Mouse (Mus musculus): ENCODE measurements around the gene Nop56. TPM values are rescaled to one million over a fixed set of nuclear protein-coding genes. Genes with fewer than 3 reads are reported as not detected.

Nop56 gene
- polyA plus RNA-seq, 1 experiment from 2014 or later = 237 TPM

DNA sequence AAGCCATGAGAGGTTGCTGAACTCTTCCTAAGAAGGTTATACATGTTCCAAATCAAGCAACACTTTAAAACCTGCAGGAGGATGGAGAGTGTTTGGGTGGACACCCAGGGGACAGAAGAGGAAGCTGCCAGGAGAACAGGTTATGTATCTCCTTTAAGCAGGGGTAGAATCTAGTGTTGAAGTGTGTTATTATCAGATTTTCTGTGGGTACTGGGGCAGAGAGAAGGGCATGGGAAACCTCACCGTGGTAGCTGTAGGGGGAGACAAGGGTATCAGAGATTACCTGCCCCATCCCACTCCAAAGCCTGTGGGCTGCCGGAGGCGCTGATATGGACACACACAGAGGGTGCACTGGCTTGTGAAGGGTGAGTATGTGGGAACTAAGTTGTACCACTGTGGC is 18.8 kb downstream of the Nop56 start:
- no peak overlapping the region for H3K4me3 ChIP-seq (ENCODE audit: low read depth, low read length)
- no peaks in the 10 kb centered on the region for H3K27me3 ChIP-seq (ENCODE audit: control insufficient read depth, insufficient read depth, low read depth, low read length)
- no peaks in the 10 kb centered on the region for H3K36me3 ChIP-seq (ENCODE audit: control insufficient read depth, insufficient read depth, low read length)
- H3K4me1 ChIP-seq (ENCODE audit: control insufficient read depth, insufficient read depth, low read length) = peaks cover 20% of the 10 kb centered on the region
- ATAC-seq = no peak
- 41% methylated on average over 3 of the region's 3 CpGs for WGBS
- H3K9ac ChIP-seq (ENCODE audit: low read depth, low read length) = no peak overlapping the region
- H3K27ac ChIP-seq (ENCODE audit: low read length) = no peak overlapping the region
- no peak overlapping the region for H3K4me2 ChIP-seq (ENCODE audit: low read length)
- no peaks in the 10 kb centered on the region for H3K9me3 ChIP-seq (replicated peaks; ENCODE audit: control insufficient read depth, low read length, poor library complexity, severe bottlenecking)

DNA sequence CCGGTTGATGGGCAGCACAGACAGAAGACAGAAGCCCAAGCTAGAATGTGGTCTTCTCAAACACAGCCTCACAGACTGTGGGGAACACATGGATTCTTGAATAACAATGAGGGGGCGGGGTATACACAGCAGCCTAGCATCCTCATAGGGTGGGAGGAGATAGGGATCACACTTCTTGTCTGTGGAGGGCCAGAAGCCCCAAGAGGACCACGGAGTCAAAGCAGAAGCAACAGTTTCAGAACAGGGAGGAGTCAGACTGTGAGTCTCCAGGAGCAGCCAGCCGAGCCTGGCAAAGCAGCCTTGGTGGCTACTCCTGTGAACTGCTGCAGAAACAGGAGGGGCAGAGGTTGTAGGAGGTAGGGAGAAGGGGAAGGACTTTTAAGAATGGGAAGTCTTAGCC is 19.3 kb downstream of the Nop56 start:
- peaks cover 20% of the 10 kb centered on the region for H3K4me1 ChIP-seq (ENCODE audit: control insufficient read depth, insufficient read depth, low read length)
- H3K36me3 ChIP-seq (ENCODE audit: control insufficient read depth, insufficient read depth, low read length) = no peaks in the 10 kb centered on the region
- no peak overlapping the region for H3K4me2 ChIP-seq (ENCODE audit: low read length)
- H3K9ac ChIP-seq (ENCODE audit: low read depth, low read length) = no peak overlapping the region; the same call in 1 of the 2 replicates
- H3K27me3 ChIP-seq (ENCODE audit: control insufficient read depth, insufficient read depth, low read depth, low read length) = no peaks in the 10 kb centered on the region
- 3% methylated on average over 4 of the region's 4 CpGs for whole genome bisulfite sequencing
- no peak overlapping the region for H3K4me3 ChIP-seq (ENCODE audit: low read depth, low read length)
- no peak for ATAC-seq
- no peak overlapping the region for H3K27ac ChIP-seq (ENCODE audit: low read length)
- no peaks in the 10 kb centered on the region for H3K9me3 ChIP-seq (replicated peaks; ENCODE audit: control insufficient read depth, low read length, poor library complexity, severe bottlenecking)

DNA sequence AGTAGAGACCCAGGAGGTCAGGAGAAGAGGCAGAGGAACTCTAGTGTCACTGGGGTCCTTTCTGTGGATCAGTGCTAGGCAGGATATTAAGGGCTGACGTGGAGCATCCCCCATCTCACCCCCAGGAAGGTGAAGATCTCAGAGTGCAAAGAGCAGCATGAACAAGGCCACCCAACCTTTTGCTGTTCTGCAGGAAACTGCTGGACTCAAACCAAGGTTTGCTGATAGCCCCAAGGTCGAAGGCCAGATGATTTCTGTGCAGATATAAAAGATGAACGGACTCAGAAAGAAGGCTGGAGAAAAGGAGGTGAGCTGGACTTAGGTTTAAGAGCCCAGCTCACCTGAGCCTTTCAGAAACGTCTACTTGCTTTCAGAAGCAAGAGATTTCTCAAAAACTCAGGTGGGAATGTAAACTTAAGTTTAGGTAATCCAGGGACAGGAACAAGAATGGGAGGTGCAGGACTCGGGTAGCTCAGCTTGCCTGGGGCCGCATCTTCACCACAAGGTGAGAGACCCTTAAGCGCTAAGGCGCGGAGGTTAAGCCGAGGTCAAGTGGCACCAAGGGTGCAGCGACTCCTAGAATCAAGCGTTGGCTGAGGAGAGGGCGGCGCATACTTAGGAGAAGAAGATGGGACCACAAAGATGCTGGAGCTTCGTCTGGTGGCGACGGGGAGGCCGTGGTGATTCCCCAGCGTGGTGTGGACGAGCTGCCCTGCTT is 20.1 kb downstream of the Nop56 start:
- H3K4me2 ChIP-seq (ENCODE audit: low read length) = peak overlapping the region; percentile 76
- peak overlapping the region; percentile 85 for H3K4me3 ChIP-seq (ENCODE audit: low read depth, low read length)
- peaks cover 20% of the 10 kb centered on the region for H3K4me1 ChIP-seq (ENCODE audit: control insufficient read depth, insufficient read depth, low read length)
- peak overlapping the region; percentile 80 for H3K27ac ChIP-seq (ENCODE audit: low read length)
- 8% methylated on average over 19 of the region's 20 CpGs for WGBS
- H3K27me3 ChIP-seq (ENCODE audit: control insufficient read depth, insufficient read depth, low read depth, low read length) = no peaks in the 10 kb centered on the region
- H3K36me3 ChIP-seq (ENCODE audit: control insufficient read depth, insufficient read depth, low read length) = no peaks in the 10 kb centered on the region
- peak overlapping the region; percentile 88 for H3K9ac ChIP-seq (ENCODE audit: low read depth, low read length)
- ATAC-seq = no peak
- H3K9me3 ChIP-seq (replicated peaks; ENCODE audit: control insufficient read depth, low read length, poor library complexity, severe bottlenecking) = no peaks in the 10 kb centered on the region

DNA sequence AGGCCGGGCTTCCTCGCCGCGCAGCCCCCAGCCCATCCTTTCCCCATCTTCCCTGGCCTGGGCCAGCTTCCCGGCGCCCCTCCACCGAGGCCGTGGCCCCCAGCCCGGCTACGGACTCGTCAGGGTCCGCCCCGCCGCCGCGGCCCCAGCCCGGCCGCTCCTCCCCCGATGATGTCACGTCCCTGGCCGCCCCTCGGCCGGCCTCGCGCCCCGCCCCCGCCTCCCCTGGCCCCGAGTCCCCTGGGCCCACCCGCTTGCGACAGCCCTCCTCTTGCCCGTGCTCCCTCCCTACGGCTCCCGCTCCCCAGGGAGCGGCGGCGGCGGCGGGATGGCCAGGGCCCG is 20.7 kb downstream of the Nop56 start, which contains the start of gene Ebf4:
TSS of gene Ebf4 (plus strand) at position 234 of the 342 bp plus-strand sequence.
- Histone ChIP-seq H3K27ac (ENCODE audit: low read length) (peak within 1 kb of the TSS; percentile 80), H3K4me1 (ENCODE audit: control insufficient read depth, insufficient read depth, low read length) (peaks cover 20% of the 10 kb centered on the region), H3K27me3 (ENCODE audit: control insufficient read depth, insufficient read depth, low read depth, low read length) (no peaks in the 10 kb centered on the region), H3K36me3 (ENCODE audit: control insufficient read depth, insufficient read depth, low read length) (no peaks in the 10 kb centered on the region), H3K4me3 (ENCODE audit: low read depth, low read length) (peak within 1 kb of the TSS; percentile 85), H3K9ac (ENCODE audit: low read depth, low read length) (peak within 1 kb of the TSS; percentile 88), H3K9me3 (replicated peaks; ENCODE audit: control insufficient read depth, low read length, poor library complexity, severe bottlenecking) (no peaks in the 10 kb centered on the region), H3K4me2 (ENCODE audit: low read length) (peak within 1 kb of the TSS; percentile 76)
- 1% methylated on average over 26 of the region's 39 CpGs for WGBS
- ATAC-seq = peak; percentile 80

DNA sequence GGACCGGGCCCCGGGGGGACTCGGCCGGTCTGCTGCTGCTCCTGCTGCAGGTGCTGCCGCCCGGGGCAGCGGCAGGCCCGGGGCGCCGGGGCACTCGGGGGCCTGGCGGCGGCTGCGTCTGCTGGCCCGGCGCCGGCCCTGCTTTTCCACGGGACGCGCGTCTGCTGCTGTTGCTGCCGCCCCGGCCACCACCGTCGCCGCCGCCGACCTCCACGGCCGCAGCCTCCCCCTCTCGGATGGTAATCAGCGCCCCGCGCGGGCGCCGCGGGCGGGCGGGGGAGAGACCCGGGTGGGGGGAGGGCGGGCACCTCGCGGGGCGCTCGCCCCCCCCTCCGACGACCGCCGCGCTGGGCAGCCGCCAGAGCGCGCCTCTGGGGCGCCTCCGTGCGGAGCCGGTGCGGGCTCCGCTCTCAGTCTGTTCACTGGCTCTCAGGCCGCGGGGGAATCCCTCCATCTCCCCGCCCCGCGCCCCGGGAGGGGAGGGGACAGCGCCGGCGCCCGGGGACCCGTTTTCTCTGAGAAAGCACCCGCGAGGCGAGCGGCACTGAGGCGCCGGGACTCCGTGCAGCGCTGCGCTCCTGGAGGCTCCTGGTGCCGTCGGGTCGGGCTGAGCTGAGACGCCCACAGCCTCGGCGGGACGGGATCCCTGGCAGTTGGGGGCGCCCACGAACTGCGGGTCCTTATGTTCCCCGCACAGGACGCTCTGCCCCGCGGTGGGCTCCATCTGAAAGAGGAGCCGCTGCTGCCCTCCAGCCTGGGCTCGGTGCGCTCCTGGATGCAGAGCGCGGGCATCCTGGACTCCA is 21.3 kb downstream of the Nop56 start:
- Histone ChIP-seq H3K4me3 (ENCODE audit: low read depth, low read length) (peak overlapping the region; percentile 85), H3K27ac (ENCODE audit: low read length) (peak overlapping the region; percentile 80), H3K9me3 (replicated peaks; ENCODE audit: control insufficient read depth, low read length, poor library complexity, severe bottlenecking) (no peaks in the 10 kb centered on the region), H3K27me3 (ENCODE audit: control insufficient read depth, insufficient read depth, low read depth, low read length) (no peaks in the 10 kb centered on the region), H3K36me3 (ENCODE audit: control insufficient read depth, insufficient read depth, low read length) (no peaks in the 10 kb centered on the region), H3K4me1 (ENCODE audit: control insufficient read depth, insufficient read depth, low read length) (peaks cover 20% of the 10 kb centered on the region), H3K9ac (ENCODE audit: low read depth, low read length) (peak overlapping the region; percentile 88), H3K4me2 (ENCODE audit: low read length) (peak overlapping the region; percentile 76)
- under 1% methylated on average over 43 of the region's 99 CpGs for WGBS
- ATAC-seq = peak; percentile 68

DNA sequence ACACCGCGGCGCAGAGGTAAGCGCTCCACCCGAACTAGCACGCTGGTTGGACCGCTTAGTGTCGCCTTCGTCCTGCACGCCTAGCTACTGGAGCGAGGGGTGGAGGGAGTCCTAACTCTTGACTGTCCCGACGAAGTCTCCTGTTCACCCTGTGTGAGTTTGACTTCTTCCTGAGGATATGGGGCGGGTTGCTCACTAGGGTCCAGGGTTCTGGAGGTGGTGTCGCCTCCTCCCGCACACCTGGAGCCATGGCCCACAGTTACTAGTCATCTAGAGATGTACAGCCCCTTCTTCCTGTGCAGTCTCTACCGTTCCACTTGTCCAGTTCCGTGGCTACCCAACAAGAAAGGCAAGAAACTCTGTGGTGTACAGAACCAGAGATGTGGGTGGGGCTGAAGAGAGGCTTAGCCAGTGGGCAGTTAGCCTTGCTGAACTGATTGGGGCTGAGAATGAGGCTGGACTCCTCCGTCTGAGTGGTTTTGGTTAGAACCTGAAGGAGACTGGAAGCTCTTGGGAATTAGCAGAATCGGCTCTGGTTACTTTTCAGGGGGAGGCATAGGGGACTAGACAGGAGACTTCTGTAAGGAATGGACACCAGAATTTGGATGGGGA is 22.0 kb downstream of the Nop56 start:
- no peak overlapping the region for H3K27ac ChIP-seq (ENCODE audit: low read length)
- H3K27me3 ChIP-seq (ENCODE audit: control insufficient read depth, insufficient read depth, low read depth, low read length) = no peaks in the 10 kb centered on the region
- 0 out of 2 replicates have a peak, but pooled peaks have one; percentile 4 for ATAC-seq
- peaks cover 20% of the 10 kb centered on the region for H3K4me1 ChIP-seq (ENCODE audit: control insufficient read depth, insufficient read depth, low read length)
- 2% methylated on average over 20 of the region's 20 CpGs for WGBS
- H3K9ac ChIP-seq (ENCODE audit: low read depth, low read length) = peak overlapping the region; percentile 88
- H3K4me2 ChIP-seq (ENCODE audit: low read length) = peak overlapping the region; percentile 76
- H3K9me3 ChIP-seq (replicated peaks; ENCODE audit: control insufficient read depth, low read length, poor library complexity, severe bottlenecking) = no peaks in the 10 kb centered on the region
- H3K4me3 ChIP-seq (ENCODE audit: low read depth, low read length) = peak overlapping the region; percentile 85
- no peaks in the 10 kb centered on the region; the same call in 1 of the 2 replicates for H3K36me3 ChIP-seq (ENCODE audit: control insufficient read depth, insufficient read depth, low read length)

DNA sequence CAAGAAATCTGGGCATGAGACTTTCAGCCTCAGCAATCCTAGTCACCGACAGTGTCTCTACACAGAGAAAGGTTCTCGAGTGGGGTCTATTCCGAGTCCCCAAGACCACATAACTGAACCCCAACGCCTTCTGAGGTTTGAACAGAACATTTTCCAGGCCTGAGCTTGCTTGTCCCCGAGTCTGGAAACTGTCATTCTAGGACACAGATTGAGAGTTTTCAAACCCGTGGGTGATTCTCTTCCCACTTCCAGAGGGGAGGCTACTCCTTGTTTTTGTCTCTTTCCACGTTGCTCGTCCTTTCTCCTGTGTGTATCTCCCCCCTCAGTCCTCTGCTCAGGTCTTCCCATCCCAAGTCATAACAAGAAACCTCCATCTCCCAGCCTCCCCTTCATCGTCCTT is 23.4 kb downstream of the Nop56 start:
- no peak for ATAC-seq
- no peaks in the 10 kb centered on the region for H3K9me3 ChIP-seq (replicated peaks; ENCODE audit: control insufficient read depth, low read length, poor library complexity, severe bottlenecking)

DNA sequence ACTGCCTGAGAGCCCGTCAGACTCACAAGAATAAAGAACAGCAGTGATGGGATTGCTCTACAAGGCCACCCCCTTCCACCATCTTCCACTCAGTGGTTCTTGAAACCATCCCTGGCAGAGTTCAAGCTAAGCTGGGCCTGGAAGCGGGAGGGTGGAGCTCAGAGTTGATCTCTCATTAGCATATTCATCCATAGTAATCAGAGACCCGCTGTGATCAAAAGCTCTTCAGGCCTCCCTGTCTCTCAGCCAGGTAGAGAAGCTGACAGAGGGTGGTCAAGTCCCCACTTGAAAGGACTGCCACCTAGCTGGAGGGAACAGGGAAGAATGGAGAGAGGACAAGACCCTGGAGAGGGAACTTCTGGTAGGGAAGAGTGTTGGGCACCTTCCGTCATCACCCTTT is 28.8 kb downstream of the Nop56 start:
- ATAC-seq = no peak
- H3K27me3 ChIP-seq (ENCODE audit: control insufficient read depth, insufficient read depth, low read depth, low read length) = no peaks in the 10 kb centered on the region
- H3K4me1 ChIP-seq (ENCODE audit: control insufficient read depth, insufficient read depth, low read length) = no peaks in the 10 kb centered on the region
- H3K36me3 ChIP-seq (ENCODE audit: control insufficient read depth, insufficient read depth, low read length) = peaks cover 3% of the 10 kb centered on the region; the same call in 1 of the 2 replicates
- H3K27ac ChIP-seq (ENCODE audit: low read length) = no peak overlapping the region
- no peaks in the 10 kb centered on the region for H3K9me3 ChIP-seq (replicated peaks; ENCODE audit: control insufficient read depth, low read length, poor library complexity, severe bottlenecking)
- no peak overlapping the region for H3K9ac ChIP-seq (ENCODE audit: low read depth, low read length)
- 42% methylated on average over 4 of the region's 4 CpGs for WGBS
- no peak overlapping the region for H3K4me3 ChIP-seq (ENCODE audit: low read depth, low read length)
- H3K4me2 ChIP-seq (ENCODE audit: low read length) = no peak overlapping the region

More for the DNA sequence above, 23.4 kb downstream of the Nop56 start:
- no peaks in the 10 kb centered on the region; the same call in 1 of the 2 replicates for H3K36me3 ChIP-seq (ENCODE audit: control insufficient read depth, insufficient read depth, low read length)
- no peak overlapping the region for H3K4me3 ChIP-seq (ENCODE audit: low read depth, low read length)
- WGBS = 91% methylated on average over 9 of the region's 9 CpGs
- H3K4me2 ChIP-seq (ENCODE audit: low read length) = no peak overlapping the region
- H3K27ac ChIP-seq (ENCODE audit: low read length) = no peak overlapping the region
- no peak overlapping the region for H3K9ac ChIP-seq (ENCODE audit: low read depth, low read length)
- peaks cover 20% of the 10 kb centered on the region for H3K4me1 ChIP-seq (ENCODE audit: control insufficient read depth, insufficient read depth, low read length)
- H3K27me3 ChIP-seq (ENCODE audit: control insufficient read depth, insufficient read depth, low read depth, low read length) = no peaks in the 10 kb centered on the region

Measured in midbrain, embryonic 16.5 days (tissue).